Mouse (Mus musculus) thymus, adult 2 months (tissue): Measurements from ENCODE around the gene Ctnna3.

ENCODE experiments used
- CTCF ChIP-seq: fragments of 200-500 bp; IDR thresholded peaks from 2 replicates; pipeline ENCODE4 v1.5.1; 2012; ENCODE audit warnings: mild to moderate bottlenecking, control low read depth, low read length, moderate library complexity, borderline replicate concordance; ENCODE audit not compliant: control insufficient read depth, poor library complexity, insufficient read depth; ENCODE audit errors: extremely low read depth
- POLR2A ChIP-seq: fragments of 200-500 bp; IDR thresholded peaks from 2 replicates; pipeline ENCODE4 v1.6.1; 2012; ENCODE audit warnings: mild to moderate bottlenecking, low read length, control low read depth, moderate library complexity; ENCODE audit not compliant: control insufficient read depth, poor library complexity, insufficient read depth; ENCODE audit errors: extremely low read depth

DNA sequence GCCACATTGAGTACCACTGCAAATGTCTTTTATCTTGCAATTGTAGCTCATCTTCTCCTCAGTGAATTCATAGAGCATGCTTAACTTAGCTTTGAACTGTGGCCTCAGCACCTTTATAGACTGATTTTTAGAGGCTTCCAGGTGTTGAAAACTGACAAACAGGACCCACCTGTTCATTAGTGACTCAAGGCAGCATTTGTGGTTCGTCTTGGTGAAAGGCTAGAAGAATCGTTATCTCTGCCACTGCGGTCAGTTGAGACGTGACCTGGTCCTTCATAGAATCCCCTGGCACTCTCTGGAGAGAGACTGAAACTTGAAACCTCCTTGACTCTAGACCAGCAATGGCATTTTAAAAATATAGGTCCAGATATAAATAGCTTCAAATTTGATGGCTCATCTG lies 96.1 kb downstream of the Ctnna3 start:
- TF ChIP-seq POLR2A (no peak), CTCF (no peak)
